Mouse (Mus musculus) intestine, postnatal 0 days (tissue): ENCODE data around the gene Mr1. TPM values are rescaled to one million over a fixed set of nuclear protein-coding genes. Genes with fewer than 3 reads are reported as not detected.

Experiments
- ATAC-seq: fragments of 200-750 bp; cut with Nextera tagmentation; 2 replicates; pipeline ENCODE4 v1.8.0; 2017; ENCODE audit warnings: mild to moderate bottlenecking, moderate TSS enrichment, moderate library complexity
- H3K27ac ChIP-seq: fragments of 300-500 bp; sonication (generic); 2 replicates; pipeline ENCODE4 v1.5.1; 2014; ENCODE audit warnings: mild to moderate bottlenecking, low read depth, low read length, moderate library complexity
- H3K27me3 ChIP-seq: fragments of 300-500 bp; sonication (generic); replicated peaks from 2 replicates; pipeline ENCODE4 v1.6.1; 2014; ENCODE audit warnings: low read length, mixed read lengths; ENCODE audit not compliant: control insufficient read depth, insufficient read depth
- H3K36me3 ChIP-seq: fragments of 300-500 bp; sonication (generic); 2 replicates; pipeline ENCODE4 v1.6.1; 2014; ENCODE audit warnings: mild to moderate bottlenecking, moderate library complexity; ENCODE audit not compliant: control insufficient read depth, insufficient read depth
- H3K4me1 ChIP-seq: fragments of 300-500 bp; sonication (generic); replicated peaks from 2 replicates; pipeline ENCODE4 v1.6.1; 2014; ENCODE audit warnings: antibody characterized with exemption, low read length, mixed read lengths; ENCODE audit not compliant: control insufficient read depth, insufficient read depth
- H3K4me2 ChIP-seq: fragments of 300-500 bp; sonication (generic); replicated peaks from 2 replicates; pipeline ENCODE4 v1.6.1; 2014; ENCODE audit warnings: low read depth, mild to moderate bottlenecking, moderate library complexity
- H3K4me3 ChIP-seq: fragments of 300-500 bp; sonication (generic); 2 replicates; pipeline ENCODE4 v1.5.1; 2014; ENCODE audit warnings: low read depth, low read length
- H3K9ac ChIP-seq: fragments of 300-500 bp; sonication (generic); 2 replicates; pipeline ENCODE4 v1.6.1; 2014; ENCODE audit warnings: mild to moderate bottlenecking, low read depth, low read length
- H3K9me3 ChIP-seq: fragments of 300-500 bp; sonication (generic); 2 replicates; pipeline ENCODE4 v1.6.1; 2016; ENCODE audit warnings: mixed run types; ENCODE audit not compliant: control insufficient read depth
- CTCF ChIP-seq: sonication (generic); IDR thresholded peaks from 2 replicates; pipeline ENCODE4 v1.5.1; 2016; ENCODE audit warnings: low read depth, mild to moderate bottlenecking, control low read depth, antibody characterized with exemption, moderate library complexity
- WGBS: fragments of 180-500 bp; shearing (Covaris S2); extraction: QIAGEN DNeasy Blood & Tissue Kit; methylation state at CpG from one replicate; pipeline ENCODE4 v1.1.7; 2014; 5-methylcytosine and 5-hydroxymethylcytosine counted together
- polyA plus RNA-seq: library from polyadenylated mRNA; unstranded; fragments of >200 nt; fragmentation: Nextera tagmentation; extraction: Ambion mirVana; gene quantifications from 2 replicates; pipeline ENCODE4 v1.2.1, GENCODE M21; 2015

Mr1 gene
- polyA plus RNA-seq, 1 experiment from 2014 or later = 2.8 TPM

- no peak overlapping the region for H3K9ac ChIP-seq
- H3K36me3 ChIP-seq = no peaks in the 10 kb centered on the region
- H3K4me1 ChIP-seq = no peaks in the 10 kb centered on the region
- WGBS = 75% methylated on average over 4 of the region's 4 CpGs
- H3K27ac ChIP-seq = no peak overlapping the region
- no peak overlapping the region for H3K4me3 ChIP-seq
- TF ChIP-seq CTCF = no peak
- no peaks in the 10 kb centered on the region for H3K9me3 ChIP-seq
- H3K4me2 ChIP-seq = no peak overlapping the region
- ATAC-seq = no peak
- H3K27me3 ChIP-seq = no peaks in the 10 kb centered on the region
Observed at GRCm38 (mm10) chr1:155102631-155103030, 44.0 kb downstream of the Mr1 start.

- Histone ChIP-seq H3K27ac (peak within 1 kb of the TSS; percentile 91), H3K4me1 (peaks cover 10% of the 10 kb centered on the region; the same call in 1 of the 2 replicates), H3K9me3 (no peaks in the 10 kb centered on the region), H3K4me3 (peak within 1 kb of the TSS; percentile 100), H3K4me2 (peak within 1 kb of the TSS; percentile 77), H3K27me3 (no peaks in the 10 kb centered on the region), H3K9ac (peak within 1 kb of the TSS; percentile 98), H3K36me3 (no peaks in the 10 kb centered on the region)
- no peak for TF ChIP-seq CTCF
- WGBS = under 1% methylated on average over 40 of the region's 40 CpGs
- ATAC-seq = peak; percentile 97
Observed at GRCm38 (mm10) chr1:155099280-155099848, 47.2 kb downstream of the Mr1 start, which contains the start of gene Ier5. Gene Ier5, minus strand, starts transcription at chr1:155099636.

- WGBS = under 1% methylated on average over 85 of the region's 93 CpGs
Observed at GRCm38 (mm10) chr1:155098486-155099279, 47.9 kb downstream of the Mr1 start.

GRCm38 (mm10) chr1:155097931-155098485, 48.6 kb downstream of the Mr1 start:
- Histone ChIP-seq H3K9ac (peak overlapping the region; percentile 98), H3K4me1 (peaks cover 14% of the 10 kb centered on the region), H3K4me3 (peak overlapping the region; percentile 100), H3K27me3 (no peaks in the 10 kb centered on the region), H3K27ac (peak overlapping the region; percentile 91), H3K4me2 (peak overlapping the region; percentile 77), H3K36me3 (no peaks in the 10 kb centered on the region), H3K9me3 (no peaks in the 10 kb centered on the region)
- ATAC-seq = no peak
- TF ChIP-seq CTCF = no peak
- WGBS = under 1% methylated on average over 33 of the region's 33 CpGs

More at GRCm38 (mm10) chr1:155098486-155099279, 47.9 kb downstream of the Mr1 start:
- Histone ChIP-seq H3K36me3 (no peaks in the 10 kb centered on the region), H3K27me3 (no peaks in the 10 kb centered on the region), H3K4me2 (peak overlapping the region; percentile 77), H3K4me3 (peak overlapping the region; percentile 100), H3K4me1 (peaks cover 12% of the 10 kb centered on the region; the same call in 1 of the 2 replicates), H3K27ac (peak overlapping the region; percentile 91), H3K9me3 (no peaks in the 10 kb centered on the region), H3K9ac (peak overlapping the region; percentile 98)
- ATAC-seq = peak; percentile 58
- TF ChIP-seq CTCF = no peak

GRCm38 (mm10) chr1:155097354-155097753, 49.3 kb downstream of the Mr1 start:
- Histone ChIP-seq H3K9me3 (no peaks in the 10 kb centered on the region), H3K27ac (peak overlapping the region; percentile 91), H3K27me3 (no peaks in the 10 kb centered on the region), H3K4me1 (peaks cover 16% of the 10 kb centered on the region), H3K4me2 (peak overlapping the region; percentile 77), H3K4me3 (peak overlapping the region; percentile 100), H3K36me3 (no peaks in the 10 kb centered on the region), H3K9ac (peak overlapping the region; percentile 98)
- no peak for TF ChIP-seq CTCF
- no peak for ATAC-seq
- WGBS = 13% methylated on average over 6 of the region's 6 CpGs

- Histone ChIP-seq H3K4me2 (peak overlapping the region; percentile 77), H3K4me3 (peak overlapping the region; percentile 100; the same call in 1 of the 2 replicates), H3K27me3 (no peaks in the 10 kb centered on the region), H3K4me1 (peaks cover 20% of the 10 kb centered on the region), H3K9ac (no peak overlapping the region), H3K27ac (no peak overlapping the region), H3K36me3 (no peaks in the 10 kb centered on the region), H3K9me3 (no peaks in the 10 kb centered on the region)
- no peak for TF ChIP-seq CTCF
- 72% methylated on average over 4 of the region's 4 CpGs for WGBS
- no peak for ATAC-seq
Observed at GRCm38 (mm10) chr1:155096620-155097261, 49.9 kb downstream of the Mr1 start.
